Mouse (Mus musculus): Measurements from ENCODE around the gene Gm10300.

DNA sequence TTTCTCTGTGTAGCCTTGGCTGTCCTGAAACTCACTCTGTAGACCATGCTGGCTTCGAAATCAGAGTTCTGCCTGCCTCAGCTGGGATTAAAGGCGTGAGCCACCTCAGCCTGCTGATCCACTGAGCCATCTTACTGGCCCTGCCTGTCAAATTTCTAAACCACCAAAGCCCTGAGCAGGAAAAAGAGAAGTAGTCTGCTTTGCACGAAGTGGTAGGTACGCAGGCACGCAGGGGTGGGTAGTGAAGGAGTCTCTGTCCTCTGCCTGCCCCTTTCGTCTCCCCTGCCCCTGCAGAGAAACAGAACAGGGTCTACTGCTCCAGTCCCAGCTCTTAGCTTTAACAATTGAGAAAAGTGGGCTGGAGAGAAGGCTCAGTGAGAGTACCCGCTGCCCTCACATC is 10.6 kb downstream of the Gm10300 start:
- no peak for TF ChIP-seq CTCF (conservative IDR thresholded peaks at IDR 0.05 in 1 of 2, IDR thresholded peaks at IDR 0.05 in 1 of 2; ENCODE audit: low read depth in 2 of 2, low read length in 2 of 2)
- no peak for TF ChIP-seq EP300 (IDR thresholded peaks at IDR 0.05; ENCODE audit: low read length)
- no peak for TF ChIP-seq ZMIZ1 (IDR thresholded peaks at IDR 0.05; ENCODE audit: low read depth, low read length)
- no peak for TF ChIP-seq POLR2A (IDR thresholded peaks at IDR 0.05; ENCODE audit: low read depth, low read length)
- TF ChIP-seq BHLHE40 (IDR thresholded peaks at IDR 0.05; ENCODE audit: low read depth, low read length) = no peak
- no peak for TF ChIP-seq MAX (IDR thresholded peaks at IDR 0.05; ENCODE audit: low read length)
- no peak for TF ChIP-seq MEF2A (IDR thresholded peaks at IDR 0.05; ENCODE audit: borderline replicate concordance, low read depth, low read length)
- TF ChIP-seq TBP (conservative IDR thresholded peaks at IDR 0.05; ENCODE audit: low read depth, low read length) = no peak
- no peak for TF ChIP-seq USF1 (IDR thresholded peaks at IDR 0.05; ENCODE audit: low read depth, low read length)
- no peak for TF ChIP-seq HCFC1 (IDR thresholded peaks at IDR 0.05; ENCODE audit: low read depth, low read length)

All from CH12.LX (cell line).